Mouse (Mus musculus) lung, postnatal 0 days (tissue): ENCODE data around the gene Daglb.

Source experiments
- CTCF ChIP-seq: IDR thresholded peaks from 2 replicates; pipeline ENCODE4 v1.5.1; 2016; ENCODE audit warnings: antibody characterized with exemption, mild to moderate bottlenecking
- EP300 ChIP-seq: IDR thresholded peaks from 2 replicates; pipeline ENCODE4 v1.6.1; 2016; ENCODE audit warnings: antibody characterized with exemption, mild to moderate bottlenecking, control low read depth

- no peak for TF ChIP-seq CTCF
- TF ChIP-seq EP300 = no peak
These were observed 90.8 kb downstream of the Daglb start for GRCm38 (mm10) chr5:143555233-143555632.
